Mouse (Mus musculus) forebrain, embryonic 13.5 days (tissue): ENCODE data around the gene Insig1. TPM values are rescaled to one million over a fixed set of nuclear protein-coding genes. Genes with fewer than 3 reads are reported as not detected.
A peak's percentile ranks its signal among the peaks of the same experiment; 100 is the strongest.

Source experiments
- ATAC-seq: fragments of 200-750 bp; cut with Nextera tagmentation; 2 replicates; pipeline ENCODE4 v1.8.0; 2017
- H3K27ac ChIP-seq: fragments of 300-500 bp; sonication (generic); 2 replicates; pipeline ENCODE4 v1.5.1; 2015; ENCODE audit warnings: inconsistent platforms, mild to moderate bottlenecking, moderate library complexity
- H3K27me3 ChIP-seq: fragments of 300-500 bp; sonication (generic); 2 replicates; pipeline ENCODE4 v1.6.1; 2015; ENCODE audit warnings: mild to moderate bottlenecking, inconsistent platforms
- H3K36me3 ChIP-seq: fragments of 300-500 bp; sonication (generic); 2 replicates; pipeline ENCODE4 v1.6.1; 2015; ENCODE audit warnings: mild to moderate bottlenecking, inconsistent platforms; ENCODE audit not compliant: poor library complexity, severe bottlenecking
- H3K4me1 ChIP-seq: fragments of 300-500 bp; sonication (generic); 2 replicates; pipeline ENCODE4 v1.6.1; 2015; ENCODE audit warnings: inconsistent platforms
- H3K4me2 ChIP-seq: fragments of 300-500 bp; sonication (generic); 2 replicates; pipeline ENCODE4 v1.6.1; 2015; ENCODE audit warnings: inconsistent platforms, mild to moderate bottlenecking, moderate library complexity
- H3K4me3 ChIP-seq: fragments of 300-500 bp; sonication (generic); 2 replicates; pipeline ENCODE4 v1.5.1; 2015; ENCODE audit warnings: mild to moderate bottlenecking, inconsistent platforms
- H3K9ac ChIP-seq: fragments of 300-500 bp; sonication (generic); 2 replicates; pipeline ENCODE4 v1.6.1; 2015; ENCODE audit warnings: mild to moderate bottlenecking, inconsistent platforms
- H3K9me3 ChIP-seq: fragments of 300-500 bp; sonication (generic); replicated peaks from 2 replicates; pipeline ENCODE4 v1.6.1; 2016; ENCODE audit warnings: inconsistent platforms
- WGBS: fragments of 180-500 bp; shearing (Covaris S2); methylation state at CpG from one replicate; pipeline ENCODE4 v1.1.7; 2015; 5-methylcytosine and 5-hydroxymethylcytosine counted together
- polyA plus RNA-seq: library from polyadenylated mRNA; unstranded; fragments of >200 nt; fragmentation: Nextera tagmentation; extraction: Ambion mirVana; gene quantifications from 2 replicates; pipeline ENCODE4 v1.2.1, GENCODE M21; 2015

The Insig1 gene
- polyA plus RNA-seq, 1 experiment from 2014 or later: 83.6 TPM

DNA sequence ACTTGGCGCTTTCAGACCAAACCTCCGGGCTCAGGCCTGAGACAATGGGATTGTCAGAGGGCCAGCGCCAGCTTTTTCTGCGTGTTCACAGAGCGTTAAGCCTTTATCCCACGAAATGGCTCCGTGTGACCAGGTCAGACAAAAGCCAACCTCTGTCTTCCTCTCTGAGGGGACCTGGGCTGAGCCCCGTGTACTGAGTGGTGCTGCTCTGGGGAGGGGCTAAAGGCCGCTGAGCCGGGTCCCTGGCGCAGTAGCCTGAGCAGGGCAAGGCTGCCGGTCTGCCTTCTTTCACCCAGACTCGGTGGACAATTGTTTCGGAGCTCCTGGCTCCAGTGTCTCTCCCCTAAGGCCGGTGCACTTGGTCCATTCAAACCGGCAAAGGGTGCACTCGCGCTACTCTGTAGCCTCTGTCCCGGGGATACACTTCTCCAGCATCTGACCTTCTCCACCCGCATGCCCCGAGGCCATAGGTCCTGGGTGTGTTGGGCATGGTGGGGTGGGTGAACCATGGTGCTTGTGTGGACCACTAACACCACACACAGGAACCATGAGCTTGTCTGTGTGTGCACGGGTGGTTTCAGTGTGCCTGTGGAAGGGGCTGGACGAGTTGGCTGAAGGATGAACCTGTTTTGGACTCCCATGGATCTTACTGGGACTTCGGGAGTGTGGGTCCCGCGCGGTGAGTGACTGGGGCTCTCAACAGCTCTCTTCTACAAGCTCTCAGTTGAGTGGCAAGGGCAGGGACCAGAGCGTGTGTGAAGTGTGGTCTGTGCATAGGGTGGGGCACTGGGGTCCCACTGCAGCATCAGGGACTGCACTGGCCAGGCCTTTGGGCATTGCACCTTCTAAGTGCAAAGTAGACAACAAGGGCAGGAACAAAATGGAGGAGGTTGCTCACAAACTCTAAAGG lies 53.4 kb downstream of the Insig1 start:
- H3K9ac ChIP-seq: no peak overlapping the region
- no peaks in the 10 kb centered on the region for H3K36me3 ChIP-seq
- peaks cover 96% of the 10 kb centered on the region for H3K27me3 ChIP-seq
- H3K4me3 ChIP-seq: no peak overlapping the region
- 0 out of 2 replicates have a peak, but pooled peaks have one; percentile 48 for ATAC-seq
- WGBS: 3% methylated on average over 28 of the region's 28 CpGs
- no peaks in the 10 kb centered on the region for H3K9me3 ChIP-seq
- H3K27ac ChIP-seq: no peak overlapping the region
- H3K4me2 ChIP-seq: peak overlapping the region; percentile 22; the same call in 1 of the 2 replicates
- peaks cover 14% of the 10 kb centered on the region for H3K4me1 ChIP-seq

Other genes starting within 250 kb of the Insig1 start
- gene Htr5a, start 229.2 kb upstream of the Insig1 start, polyA plus RNA-seq: 0.21 and 0.50 TPM in 2 replicates
- 0.04 TPM in 1 of 2 replicates, not detected in the other for gene En2, start 94.3 kb downstream of the Insig1 start, polyA plus RNA-seq
- gene Cnpy1, start 174.4 kb downstream of the Insig1 start, polyA plus RNA-seq: 1.7 TPM in 2 replicates
- gene Rbm33, start 245.8 kb downstream of the Insig1 start, polyA plus RNA-seq: 20.5 and 21.1 TPM in 2 replicates